Mouse (Mus musculus): ENCODE measurements around the gene Kif21b.

The Kif21b gene

GRCm38 (mm10) chr1:136130107-136130506 is 1.1 kb upstream of the Kif21b start:
- DNase-seq: no peak

- DNase-seq: no peak
Observed at GRCm38 (mm10) chr1:136131603-136132291, 558 bp downstream of the Kif21b start.

GRCm38 (mm10) chr1:136132386-136133201 is 1.4 kb downstream of the Kif21b start:
- DNase-seq: no peak

GRCm38 (mm10) chr1:136133570-136134240 is 2.5 kb downstream of the Kif21b start:
- DNase-seq: peak; percentile 31

- no peak for DNase-seq
Observed at GRCm38 (mm10) chr1:136134547-136134946, 3.4 kb downstream of the Kif21b start.

GRCm38 (mm10) chr1:136135046-136135445 is 3.9 kb downstream of the Kif21b start:
- peak; percentile 46 for DNase-seq

GRCm38 (mm10) chr1:136135777-136136444 is 4.7 kb downstream of the Kif21b start:
- DNase-seq: no peak

GRCm38 (mm10) chr1:136136547-136136946 is 5.4 kb downstream of the Kif21b start:
- DNase-seq: no peak

- no peak for DNase-seq
Observed at GRCm38 (mm10) chr1:136137071-136137531, 5.9 kb downstream of the Kif21b start.

- DNase-seq: peak; percentile 37
Observed at GRCm38 (mm10) chr1:136137575-136137974, 6.4 kb downstream of the Kif21b start.

GRCm38 (mm10) chr1:136138191-136138830 is 7.1 kb downstream of the Kif21b start:
- no peak for DNase-seq

GRCm38 (mm10) chr1:136139990-136140640 is 8.9 kb downstream of the Kif21b start:
- DNase-seq: peak; percentile 88

GRCm38 (mm10) chr1:136141176-136141950 is 10.2 kb downstream of the Kif21b start:
- peak; percentile 35 for DNase-seq

GRCm38 (mm10) chr1:136142336-136142735 is 11.1 kb downstream of the Kif21b start:
- DNase-seq: peak; percentile 34

GRCm38 (mm10) chr1:136143514-136143913 is 12.3 kb downstream of the Kif21b start:
- no peak for DNase-seq

GRCm38 (mm10) chr1:136149702-136150101 is 18.5 kb downstream of the Kif21b start:
- no peak for DNase-seq

- no peak for DNase-seq
Observed at GRCm38 (mm10) chr1:136151371-136151770, 20.2 kb downstream of the Kif21b start.

- DNase-seq: no peak
Observed at GRCm38 (mm10) chr1:136156304-136156703, 25.1 kb downstream of the Kif21b start.

GRCm38 (mm10) chr1:136156951-136157350 is 25.8 kb downstream of the Kif21b start:
- no peak for DNase-seq

GRCm38 (mm10) chr1:136159830-136160229 is 28.6 kb downstream of the Kif21b start:
- DNase-seq: no peak

GRCm38 (mm10) chr1:136160297-136160696 is 29.1 kb downstream of the Kif21b start:
- no peak for DNase-seq

All from kidney, adult 9 months (tissue).